Mouse (Mus musculus) lung, postnatal 25 days (tissue): ENCODE data around the gene Dmwd.

Experiments
- DNase-seq: peaks from one replicate; pipeline ENCODE4 v3.0.0; 2022; ENCODE audit warnings: low spot score

The Dmwd gene

GRCm38 (mm10) chr7:19075723-19076585 lies at the start of gene Dmwd:
Dmwd (plus strand) TSS chr7:19076227.
- peak; percentile 96 for DNase-seq

GRCm38 (mm10) chr7:19028067-19028466 lies 48.0 kb upstream of the Dmwd start:
- DNase-seq, result no peak

- DNase-seq, result peak; percentile 44
These were observed 46.9 kb upstream of the Dmwd start for GRCm38 (mm10) chr7:19029084-19029653.

- no peak for DNase-seq
These were observed 44.4 kb upstream of the Dmwd start for GRCm38 (mm10) chr7:19031641-19032040.

- DNase-seq, result no peak
These were observed 31.4 kb upstream of the Dmwd start for GRCm38 (mm10) chr7:19044616-19045015.

GRCm38 (mm10) chr7:19046286-19047069 lies 29.5 kb upstream of the Dmwd start:
- no peak for DNase-seq

- no peak for DNase-seq
These were observed 28.0 kb upstream of the Dmwd start for GRCm38 (mm10) chr7:19048006-19048527.

- no peak for DNase-seq
These were observed 26.8 kb upstream of the Dmwd start for GRCm38 (mm10) chr7:19049252-19049651.

GRCm38 (mm10) chr7:19050172-19050571 lies 25.9 kb upstream of the Dmwd start:
- DNase-seq, result no peak

- DNase-seq, result no peak
These were observed 24.9 kb upstream of the Dmwd start for GRCm38 (mm10) chr7:19051161-19051560.

- DNase-seq, result no peak
These were observed 23.5 kb upstream of the Dmwd start for GRCm38 (mm10) chr7:19052345-19053135.

GRCm38 (mm10) chr7:19053136-19053532 lies 22.9 kb upstream of the Dmwd start:
- no peak for DNase-seq

GRCm38 (mm10) chr7:19054047-19054776 lies 21.8 kb upstream of the Dmwd start, which contains the start of gene Rsph6a:
Rsph6a (plus strand) TSS chr7:19054690.
- no peak for DNase-seq

GRCm38 (mm10) chr7:19054777-19055076 lies 21.3 kb upstream of the Dmwd start:
- DNase-seq, result no peak

GRCm38 (mm10) chr7:19055108-19055507 lies 20.9 kb upstream of the Dmwd start:
- DNase-seq, result no peak

- DNase-seq, result no peak
These were observed 18.6 kb upstream of the Dmwd start for GRCm38 (mm10) chr7:19057405-19057804.

- no peak for DNase-seq
These were observed 10.1 kb upstream of the Dmwd start for GRCm38 (mm10) chr7:19065896-19066295.

- DNase-seq, result no peak
These were observed 9.0 kb upstream of the Dmwd start for GRCm38 (mm10) chr7:19067063-19067462.

- DNase-seq, result no peak
These were observed 8.1 kb upstream of the Dmwd start for GRCm38 (mm10) chr7:19067935-19068334.

- DNase-seq, result peak; percentile 64
These were observed 7.3 kb upstream of the Dmwd start for GRCm38 (mm10) chr7:19068707-19069106.

GRCm38 (mm10) chr7:19069500-19069899 lies 6.5 kb upstream of the Dmwd start:
- DNase-seq, result no peak
